ENCODE assay signal across 19 mouse cellular contexts in genomic region chr12:100469503-100470293, GRCm38 (mm10). TPM values are rescaled to one million over a fixed set of nuclear protein-coding genes. Genes with fewer than 3 reads are reported as not detected.
DNase-seq lines count a peak whose midpoint lies in the region; TF ChIP-seq lines count a peak whose summit lies in the region.
"Had no signal": no experiment of that assay in that cellular context is flagged by ENCODE, and none has a peak within 500 bp of the region (broad histone marks: within the 10 kb centered on the region; RNA-seq: fewer than 3 reads in every experiment).

No protein-coding gene starts in this region.

- H3K9me3 ChIP-seq in ES-E14 (ENCODE audit: control insufficient read depth, insufficient read depth, low read depth, low read length) = no peaks in the 10 kb centered on the region
- H3K9me3 ChIP-seq: G1E; heart, embryonic 10.5 days; heart, embryonic 15.5 days; hindbrain, embryonic 13.5 days had no signal

- DNase-seq in heart, adult 2 months = no peak
- DNase-seq in heart, postnatal 36 days = no peak
- DNase-seq in layer of hippocampus, adult 2 months (ENCODE audit: low spot score in 2 of 2) = peak in 1 of 2 experiments; percentile 9
- DNase-seq in layer of hippocampus, postnatal 10 days (ENCODE audit: low spot score in 2 of 2) = no peak
- DNase-seq in ES-E14 (ENCODE audit: low read depth, low spot score) = no peak
- peak; percentile 70 for DNase-seq in brain, adult 2 months (ENCODE audit: low read depth, low spot score)
- DNase-seq in cerebellum, adult 9-10 months = no peak
- DNase-seq in neural tube, embryonic 10.5 days (ENCODE audit: extremely low spot score, low spot score) = no peak
- DNase-seq: adrenal gland, postnatal 10 days; cerebellum, adult 18-20 months; cerebellum, postnatal 10 days; forebrain, postnatal 0 days; gastrocnemius, postnatal 10 days; kidney, adult 11 months had no signal

- no peak for TF ChIP-seq POLR2A in heart, adult 2 months (IDR thresholded peaks at IDR 0.05; ENCODE audit: insufficient read depth, low read depth, low read length)

- H3K36me3 ChIP-seq in heart, adult 2 months (ENCODE audit: control insufficient read depth, insufficient read depth, low read length) = peaks cover 18% of the 10 kb centered on the region
- H3K36me3 ChIP-seq in ES-E14 (ENCODE audit: control insufficient read depth, insufficient read depth, low read length, poor library complexity, severe bottlenecking) = peaks cover 2% of the 10 kb centered on the region; the same call in 1 of the 2 replicates
- H3K36me3 ChIP-seq: heart, embryonic 15.5 days had no signal

- WGBS in heart, adult 2 months = 57% methylated on average over 7 of the region's 7 CpGs

- peaks cover 3% of the 10 kb centered on the region for H3K79me2 ChIP-seq in heart, adult 2 months (replicated peaks; ENCODE audit: control insufficient read depth, insufficient read depth, low read length)

- H3K4me1 ChIP-seq in heart, adult 2 months (ENCODE audit: control insufficient read depth, insufficient read depth, low read length) = peaks cover 10% of the 10 kb centered on the region
- H3K4me1 ChIP-seq in ES-E14 (ENCODE audit: control insufficient read depth in 2 of 2, insufficient read depth in 2 of 2, low read length in 2 of 2, poor library complexity in 1 of 2) = peaks cover 1 to 2% of the 10 kb centered on the region in 2 experiments; a peak in 2 of 4 replicates

- no peak overlapping the region for H3K4me3 ChIP-seq in heart, adult 2 months
- no peak overlapping the region for H3K4me3 ChIP-seq in layer of hippocampus, adult 2 months
- H3K4me3 ChIP-seq in ES-E14 (ENCODE audit: insufficient read depth in 1 of 2, low read depth in 1 of 2, low read length in 2 of 2, poor library complexity in 1 of 2, severe bottlenecking in 1 of 2) = no peak overlapping the region
- H3K4me3 ChIP-seq: heart, embryonic 10.5 days; heart, embryonic 15.5 days; hindbrain, embryonic 13.5 days had no signal

- intact Hi-C loops in heart, adult 2 months (cut with DNase I) = no loop called here
- intact Hi-C loops in heart, postnatal 36 days (cut with DNase I) = loop anchor here (5.0 kb wide), 1 partner anchor 32 kb away; no protein-coding TSS in a partner anchor

- in situ Hi-C loops in ES-E14 (cut with MboI; ENCODE audit: low sequenced_read_pairs in 2 of 2, unreplicated experiment in 2 of 2) = no loop called here

- TF ChIP-seq CTCF in heart, adult 2 months (IDR thresholded peaks at IDR 0.05) = no peak
- TF ChIP-seq CTCF in layer of hippocampus, adult 2 months (conservative IDR thresholded peaks at IDR 0.05) = no peak

- TF ChIP-seq EP300 in heart, adult 2 months (IDR thresholded peaks at IDR 0.05; ENCODE audit: insufficient read depth, low read depth, low read length) = no peak

- H3K9ac ChIP-seq in heart, adult 2 months (ENCODE audit: low read depth, low read length) = no peak overlapping the region
- no peak overlapping the region for H3K9ac ChIP-seq in ES-E14 (ENCODE audit: insufficient read depth, low read depth, low read length, poor library complexity, severe bottlenecking)
- H3K9ac ChIP-seq: forebrain, postnatal 0 days; heart, embryonic 15.5 days; hindbrain, embryonic 13.5 days had no signal

- H3K27me3 ChIP-seq in heart, adult 2 months (ENCODE audit: control insufficient read depth, insufficient read depth, low read length) = no peaks in the 10 kb centered on the region
- H3K27me3 ChIP-seq: heart, embryonic 15.5 days; hindbrain, embryonic 13.5 days had no signal

- H3K27ac ChIP-seq in heart, adult 2 months = peak overlapping the region; percentile 75
- peak overlapping the region; percentile 67 for H3K27ac ChIP-seq in layer of hippocampus, adult 2 months
- H3K27ac ChIP-seq in ES-E14 (ENCODE audit: insufficient read depth, low read depth, low read length, poor library complexity, severe bottlenecking) = 0 out of 2 replicates have a peak overlapping the region, but pooled peaks have one; percentile 19
- H3K27ac ChIP-seq: heart, embryonic 10.5 days; heart, embryonic 15.5 days; hindbrain, embryonic 13.5 days; hindbrain, postnatal 0 days had no signal

TF ChIP-seq in ES-E14, 5 proteins besides CTCF, POLR2A, EP300 and RAD21:
- TF ChIP-seq ZNF384 (IDR thresholded peaks at IDR 0.05; ENCODE audit: low read depth, low read length) = no peak
- no peak for TF ChIP-seq HCFC1 (IDR thresholded peaks at IDR 0.05; ENCODE audit: borderline replicate concordance, insufficient read depth, low read length)
- no peak for TF ChIP-seq MAFK (IDR thresholded peaks at IDR 0.05; ENCODE audit: insufficient read depth, low read depth, low read length)
- no peak for TF ChIP-seq CHD2 (IDR thresholded peaks at IDR 0.05; ENCODE audit: low read depth, low read length)

RNA-seq across cellular contexts. Expression of gene Ttc7b, which starts 50.9 kb away (rescaled TPM):
- 10 to 100 TPM; 71.6 to 82.0 TPM for total RNA-seq in heart, adult 2 months (2021)
- 84.4 and 113 TPM in 2 replicates for polyA plus RNA-seq in heart, adult 2 months (2012; rRNA removed)
- total RNA-seq in heart, postnatal 36 days (2021) = 10 to 100 TPM; 76.2 to 88.0 TPM
- total RNA-seq in layer of hippocampus, adult 2 months (2021) = 100 to 1,000 TPM; 173 to 184 TPM
- total RNA-seq in layer of hippocampus, postnatal 10 days (2021) = 100 to 1,000 TPM; 110 to 121 TPM
- 19.0 and 24.0 TPM in 2 replicates for total RNA-seq in ES-E14 (2012; rRNA removed)

Comparison
In these comparisons a context has a peak if more than half of its experiments do, and no peak if none do; other contexts are left out.
1. H3K27ac ChIP-seq: peak in every context shown above with its lines; median percentile 75 in heart, adult 2 months; 67 in layer of hippocampus, adult 2 months; 19 in ES-E14.